Mouse (Mus musculus) stomach, postnatal 0 days (tissue): Measurements from ENCODE around the gene Rxfp3.

ENCODE experiments used
- CTCF ChIP-seq: IDR thresholded peaks from 2 replicates; pipeline ENCODE4 v1.5.1; 2016; ENCODE audit warnings: antibody characterized with exemption, low read depth, mild to moderate bottlenecking, moderate library complexity
- EP300 ChIP-seq: optimal IDR thresholded peaks from 2 replicates; pipeline ENCODE3; 2016; ENCODE audit warnings: antibody characterized with exemption

GRCm38 (mm10) chr15:11030188-11030587 lies 7.6 kb downstream of the Rxfp3 start:
- TF ChIP-seq CTCF: no peak
- no peak for TF ChIP-seq EP300
